Mouse (Mus musculus): ENCODE results near the gene Psat1. TPM values are rescaled to one million over a fixed set of nuclear protein-coding genes. Genes with fewer than 3 reads are reported as not detected.

The Psat1 gene
- polyA plus RNA-seq, 1 experiment from 2014 or later, result 75.1 TPM

GRCm38 (mm10) chr19:15892146-15892545, 55.0 kb downstream of the Psat1 start:
- H3K27me3 ChIP-seq, result no peaks in the 10 kb centered on the region
- WGBS, result 90% methylated on average over 4 of the region's 4 CpGs
- no peaks in the 10 kb centered on the region for H3K9me3 ChIP-seq

GRCm38 (mm10) chr19:15888466-15888865, 58.7 kb downstream of the Psat1 start:
- no peaks in the 10 kb centered on the region for H3K36me3 ChIP-seq
- ATAC-seq (ENCODE audit: insufficient number of reproducible peaks, insufficient read depth, low FRiP score, low TSS enrichment, low read depth), result no peak
- no peaks in the 10 kb centered on the region for H3K4me1 ChIP-seq
- 88% methylated on average over 4 of the region's 4 CpGs for WGBS
- H3K9me3 ChIP-seq, result no peaks in the 10 kb centered on the region
- no peak overlapping the region for H3K4me3 ChIP-seq
- H3K27me3 ChIP-seq, result no peaks in the 10 kb centered on the region
- H3K4me2 ChIP-seq, result no peak overlapping the region
- no peak overlapping the region for H3K27ac ChIP-seq
- H3K9ac ChIP-seq, result no peak overlapping the region

More at GRCm38 (mm10) chr19:15892146-15892545, 55.0 kb downstream of the Psat1 start:
- Histone ChIP-seq H3K4me1 (no peaks in the 10 kb centered on the region), H3K27ac (no peak overlapping the region), H3K9ac (no peak overlapping the region), H3K4me3 (no peak overlapping the region), H3K36me3 (no peaks in the 10 kb centered on the region), H3K4me2 (no peak overlapping the region)
- ATAC-seq (ENCODE audit: insufficient number of reproducible peaks, insufficient read depth, low FRiP score, low TSS enrichment, low read depth), result no peak

DNA sequence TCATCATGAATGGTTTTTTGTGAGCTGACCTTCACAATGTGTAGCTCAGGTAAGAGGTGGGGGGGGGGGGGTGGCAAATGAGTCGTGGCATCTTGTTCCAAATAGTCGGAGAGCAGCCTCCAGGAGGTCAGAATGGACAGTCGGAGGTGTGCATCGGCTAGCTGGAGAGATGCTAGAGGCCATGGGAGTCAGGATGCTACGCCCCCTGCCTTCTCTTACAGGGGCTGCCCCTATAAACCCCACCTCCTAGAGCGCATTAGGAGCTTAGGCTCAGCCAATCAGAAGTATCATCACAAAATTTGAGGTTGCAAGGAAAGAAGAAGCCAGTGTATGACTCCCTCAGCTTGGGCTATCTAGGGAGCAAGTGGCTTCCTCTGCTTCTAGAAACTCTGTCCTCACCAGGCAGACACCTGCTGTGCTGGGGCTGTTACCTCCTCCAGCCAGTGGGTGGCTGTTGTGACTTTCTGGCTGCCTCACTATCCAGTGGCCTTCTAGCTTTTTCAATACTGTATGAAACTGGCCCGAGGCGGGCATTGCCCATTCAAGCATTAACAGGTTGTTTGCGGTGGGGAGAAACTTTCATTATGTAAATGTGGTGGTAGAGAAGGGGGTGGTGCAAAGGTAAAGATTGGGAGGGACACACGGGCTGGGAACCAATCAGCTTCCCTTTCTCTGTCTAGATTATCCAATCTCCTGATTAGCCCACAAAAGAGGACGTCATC, 64.3 kb downstream of the Psat1 start:
- 68% methylated on average over 11 of the region's 11 CpGs for WGBS
- Histone ChIP-seq H3K9me3 (0 out of 2 replicates have a peak, but pooled peaks cover 3% of the 10 kb centered on the region), H3K27ac (no peak overlapping the region), H3K27me3 (no peaks in the 10 kb centered on the region), H3K4me3 (no peak overlapping the region), H3K4me1 (no peaks in the 10 kb centered on the region), H3K9ac (no peak overlapping the region), H3K4me2 (no peak overlapping the region), H3K36me3 (no peaks in the 10 kb centered on the region)
- no peak for ATAC-seq (ENCODE audit: insufficient number of reproducible peaks, insufficient read depth, low FRiP score, low TSS enrichment, low read depth)

- H3K27ac ChIP-seq, result no peak overlapping the region
- WGBS, result 74% methylated on average over 8 of the region's 8 CpGs
- H3K4me1 ChIP-seq, result no peaks in the 10 kb centered on the region
- no peak overlapping the region for H3K4me2 ChIP-seq
- 0 out of 2 replicates have a peak, but pooled peaks cover 3% of the 10 kb centered on the region for H3K9me3 ChIP-seq
- H3K36me3 ChIP-seq, result no peaks in the 10 kb centered on the region
- H3K27me3 ChIP-seq, result no peaks in the 10 kb centered on the region
- H3K9ac ChIP-seq, result no peak overlapping the region
- no peak for ATAC-seq (ENCODE audit: insufficient number of reproducible peaks, insufficient read depth, low FRiP score, low TSS enrichment, low read depth)
- H3K4me3 ChIP-seq, result no peak overlapping the region
Measured at GRCm38 (mm10) chr19:15880731-15881130, 66.4 kb downstream of the Psat1 start.

DNA sequence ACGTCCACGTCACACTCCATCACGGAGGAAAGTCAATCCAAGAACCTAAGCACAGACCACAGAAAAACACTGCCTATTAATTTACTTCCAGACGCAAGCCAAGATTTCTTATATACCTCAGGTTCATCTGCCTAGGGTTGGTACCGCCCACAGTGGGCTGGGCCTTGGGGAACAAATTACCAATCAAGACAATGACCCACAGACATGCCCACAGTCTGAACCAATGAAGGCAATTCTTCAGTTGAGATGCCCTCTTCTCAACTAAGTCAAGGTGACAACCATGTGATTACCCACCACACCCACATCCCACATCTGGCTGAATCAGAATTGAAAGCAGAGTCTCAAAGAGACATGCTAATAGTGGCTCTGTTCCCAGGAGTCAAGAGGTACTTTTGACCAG, 67.9 kb downstream of the Psat1 start:
- WGBS, result 89% methylated on average over 5 of the region's 5 CpGs
- Histone ChIP-seq H3K4me1 (no peaks in the 10 kb centered on the region), H3K27me3 (no peaks in the 10 kb centered on the region), H3K4me3 (no peak overlapping the region), H3K27ac (no peak overlapping the region), H3K4me2 (no peak overlapping the region), H3K9me3 (0 out of 2 replicates have a peak, but pooled peaks cover 3% of the 10 kb centered on the region), H3K9ac (no peak overlapping the region), H3K36me3 (no peaks in the 10 kb centered on the region)
- ATAC-seq (ENCODE audit: insufficient number of reproducible peaks, insufficient read depth, low FRiP score, low TSS enrichment, low read depth), result no peak

DNA sequence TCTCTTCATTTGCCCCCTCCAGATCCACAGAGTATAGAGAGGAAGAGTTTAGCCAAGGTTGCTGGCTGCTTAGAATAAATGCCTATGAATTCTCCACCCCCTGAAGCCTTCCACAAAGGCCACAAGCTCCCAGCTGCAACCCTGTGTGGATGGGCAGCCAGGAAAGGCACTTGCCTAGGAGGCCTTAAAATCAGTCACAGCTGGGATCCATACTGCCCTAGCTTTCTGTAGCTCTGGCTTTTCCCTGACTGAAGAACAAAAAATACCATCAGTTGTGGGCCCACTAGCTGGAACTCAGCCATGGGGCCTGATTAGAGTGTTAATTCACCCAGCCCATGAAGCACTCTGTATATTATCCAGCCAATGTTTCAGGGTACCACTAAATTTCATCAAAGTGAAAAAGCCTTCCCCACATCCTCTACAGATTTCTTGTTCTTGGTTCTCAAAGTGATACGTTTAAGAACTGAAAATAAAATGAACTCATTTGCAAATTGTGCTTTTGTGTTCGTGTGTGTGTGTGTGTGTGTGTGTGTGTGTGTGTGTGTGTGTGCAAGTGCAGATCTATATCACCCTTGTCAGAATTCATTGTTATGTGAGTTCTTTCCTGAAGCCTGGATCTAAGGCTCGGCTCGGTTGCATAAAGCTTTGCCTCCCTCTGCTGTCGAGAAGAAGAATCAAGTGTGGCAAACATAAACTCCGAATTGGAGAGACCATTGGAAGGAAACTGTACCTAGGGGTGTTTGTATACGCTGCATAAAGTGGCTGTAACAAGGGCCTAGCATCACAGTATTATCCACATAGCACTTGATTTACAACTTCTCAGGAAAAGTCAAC, 78.1 kb downstream of the Psat1 start:
- WGBS, result 24% methylated on average over 7 of the region's 7 CpGs
- no peak overlapping the region for H3K27ac ChIP-seq

GRCm38 (mm10) chr19:15866851-15867250, 80.3 kb downstream of the Psat1 start:
- peaks cover 11% of the 10 kb centered on the region for H3K4me1 ChIP-seq
- H3K9me3 ChIP-seq, result no peaks in the 10 kb centered on the region
- H3K4me3 ChIP-seq, result no peak overlapping the region
- H3K4me2 ChIP-seq, result no peak overlapping the region
- no peaks in the 10 kb centered on the region; the same call in none of the 2 replicates for H3K27me3 ChIP-seq
- no peak overlapping the region for H3K9ac ChIP-seq
- WGBS, result 62% methylated on average over 4 of the region's 4 CpGs
- no peak for ATAC-seq (ENCODE audit: insufficient number of reproducible peaks, insufficient read depth, low FRiP score, low TSS enrichment, low read depth)
- H3K27ac ChIP-seq, result no peak overlapping the region
- no peaks in the 10 kb centered on the region for H3K36me3 ChIP-seq

More for the DNA sequence above, 78.1 kb downstream of the Psat1 start:
- no peak overlapping the region for H3K4me3 ChIP-seq
- H3K27me3 ChIP-seq, result no peaks in the 10 kb centered on the region
- H3K4me1 ChIP-seq, result peaks cover 11% of the 10 kb centered on the region
- H3K9me3 ChIP-seq, result no peaks in the 10 kb centered on the region
- no peak overlapping the region for H3K4me2 ChIP-seq
- ATAC-seq (ENCODE audit: insufficient number of reproducible peaks, insufficient read depth, low FRiP score, low TSS enrichment, low read depth), result no peak
- no peaks in the 10 kb centered on the region for H3K36me3 ChIP-seq
- no peak overlapping the region for H3K9ac ChIP-seq

DNA sequence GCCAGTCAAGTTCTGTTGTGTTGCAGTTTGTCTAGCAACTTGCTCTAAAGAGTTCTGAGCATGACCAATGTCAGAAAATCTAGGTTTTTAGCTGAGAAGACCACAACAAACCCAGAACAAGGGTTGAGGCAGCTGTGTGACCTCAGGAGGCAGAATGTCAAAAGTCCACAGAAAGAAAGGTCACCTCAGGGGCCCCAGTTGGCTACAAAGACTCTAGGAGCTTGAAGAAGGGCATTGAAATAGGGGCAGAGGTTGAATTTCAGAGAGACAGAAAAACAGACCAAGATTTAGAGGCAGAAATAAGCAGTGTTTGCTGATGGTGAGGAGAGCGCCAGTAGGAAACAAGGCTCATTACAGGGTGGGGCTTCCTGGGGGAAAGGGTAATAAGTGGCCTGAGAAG, 81.0 kb downstream of the Psat1 start:
- Histone ChIP-seq H3K4me1 (peaks cover 11% of the 10 kb centered on the region), H3K4me3 (no peak overlapping the region), H3K36me3 (no peaks in the 10 kb centered on the region), H3K4me2 (no peak overlapping the region), H3K27ac (no peak overlapping the region), H3K9ac (no peak overlapping the region), H3K27me3 (no peaks in the 10 kb centered on the region; the same call in none of the 2 replicates), H3K9me3 (no peaks in the 10 kb centered on the region)
- ATAC-seq (ENCODE audit: insufficient number of reproducible peaks, insufficient read depth, low FRiP score, low TSS enrichment, low read depth), result no peak
- whole genome bisulfite sequencing, result 48% methylated on average over 1 of the region's 1 CpGs

DNA sequence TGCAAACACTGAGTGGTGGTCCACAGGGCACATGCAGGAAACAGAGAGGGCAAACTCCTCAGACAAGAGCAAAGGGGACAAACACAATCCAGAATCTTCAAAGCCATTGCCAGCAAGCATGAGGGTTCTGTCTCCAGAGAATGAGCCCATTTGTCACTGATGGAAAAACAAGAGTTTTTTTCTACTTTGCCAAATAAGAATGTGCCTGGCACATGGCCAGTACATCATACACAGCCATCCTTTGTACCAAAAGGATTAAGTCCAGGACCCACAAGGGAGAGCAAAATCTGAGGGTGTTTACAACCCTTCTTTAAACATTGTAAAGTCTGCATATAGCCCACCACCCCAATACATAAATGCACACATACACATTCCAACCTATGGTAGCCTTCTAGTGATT, 81.7 kb downstream of the Psat1 start:
- H3K27me3 ChIP-seq, result no peaks in the 10 kb centered on the region; the same call in none of the 2 replicates
- no peaks in the 10 kb centered on the region for H3K9me3 ChIP-seq
- no peak overlapping the region for H3K4me2 ChIP-seq
- H3K4me1 ChIP-seq, result peaks cover 11% of the 10 kb centered on the region
- ATAC-seq (ENCODE audit: insufficient number of reproducible peaks, insufficient read depth, low FRiP score, low TSS enrichment, low read depth), result no peak
- H3K27ac ChIP-seq, result no peak overlapping the region
- no peak overlapping the region for H3K4me3 ChIP-seq
- no peak overlapping the region for H3K9ac ChIP-seq
- H3K36me3 ChIP-seq, result no peaks in the 10 kb centered on the region

- no peaks in the 10 kb centered on the region; the same call in none of the 2 replicates for H3K27me3 ChIP-seq
- WGBS, result 70% methylated on average over 2 of the region's 2 CpGs
- ATAC-seq (ENCODE audit: insufficient number of reproducible peaks, insufficient read depth, low FRiP score, low TSS enrichment, low read depth), result no peak
- no peak overlapping the region for H3K27ac ChIP-seq
- H3K9ac ChIP-seq, result no peak overlapping the region
- no peak overlapping the region for H3K4me2 ChIP-seq
- no peak overlapping the region for H3K4me3 ChIP-seq
- H3K9me3 ChIP-seq, result no peaks in the 10 kb centered on the region
- H3K36me3 ChIP-seq, result no peaks in the 10 kb centered on the region
- H3K4me1 ChIP-seq, result peaks cover 11% of the 10 kb centered on the region
Measured at GRCm38 (mm10) chr19:15864129-15864528, 83.0 kb downstream of the Psat1 start.

DNA sequence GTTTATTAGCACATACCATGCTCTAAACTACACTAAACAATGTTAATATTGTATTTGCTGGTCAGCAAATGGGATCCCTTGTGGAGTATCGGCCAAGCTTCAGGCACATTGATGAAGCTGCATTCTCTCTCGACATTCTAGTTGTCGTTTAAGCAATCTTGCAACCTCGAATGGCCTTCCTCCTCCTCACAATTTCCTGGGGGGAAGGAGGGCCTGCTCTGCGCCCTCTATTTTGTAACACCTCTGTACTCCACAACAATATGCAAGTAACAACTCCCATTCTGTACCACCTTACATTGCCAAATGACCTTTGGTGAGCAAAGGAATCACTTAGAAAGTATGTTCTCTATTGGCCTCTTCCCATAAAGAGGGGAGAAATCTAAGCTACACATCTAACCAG, 91.8 kb downstream of the Psat1 start:
- Histone ChIP-seq H3K4me3 (no peak overlapping the region), H3K4me1 (no peaks in the 10 kb centered on the region), H3K9me3 (no peaks in the 10 kb centered on the region), H3K9ac (no peak overlapping the region), H3K27ac (no peak overlapping the region), H3K27me3 (no peaks in the 10 kb centered on the region), H3K4me2 (no peak overlapping the region), H3K36me3 (no peaks in the 10 kb centered on the region)
- 81% methylated on average over 5 of the region's 5 CpGs for WGBS
- ATAC-seq (ENCODE audit: insufficient number of reproducible peaks, insufficient read depth, low FRiP score, low TSS enrichment, low read depth), result no peak

Measured in embryonic facial prominence, embryonic 13.5 days (tissue).